Comparison of ENCODE assay signal across 8 mouse cellular contexts in the genomic region with DNA sequence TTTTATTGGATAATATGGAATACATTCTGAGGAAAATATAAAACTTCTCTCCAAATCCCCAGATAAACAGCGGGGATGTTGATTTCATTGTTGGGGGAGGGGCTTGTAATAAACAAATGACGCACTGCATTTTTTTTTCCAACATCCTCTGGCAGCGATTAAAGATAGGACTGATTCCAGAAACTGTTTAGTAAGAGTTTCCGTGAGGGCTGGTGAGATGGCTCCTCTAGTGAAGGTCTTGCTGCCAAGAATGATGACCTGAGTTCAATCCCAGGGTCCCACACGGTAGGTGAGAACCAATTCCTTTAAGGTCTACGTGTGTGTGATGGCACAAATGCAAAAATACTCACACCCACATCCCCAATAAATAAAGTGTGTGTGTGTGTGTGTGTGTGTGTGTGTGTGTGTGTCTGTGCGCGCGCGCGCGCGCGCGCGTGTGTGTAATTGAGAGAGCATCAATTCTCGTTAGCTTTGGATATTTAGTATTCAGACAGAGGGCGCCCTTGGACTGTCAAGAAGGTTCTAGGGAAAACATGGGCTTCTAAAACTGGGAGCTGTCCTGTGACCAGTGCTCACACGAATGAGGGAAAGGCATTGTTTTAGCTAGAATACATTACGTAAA. TPM values are rescaled to one million over a fixed set of nuclear protein-coding genes. Genes with fewer than 3 reads are reported as not detected.
A peak's percentile ranks its signal among the peaks of the same experiment; 100 is the strongest.
DNase-seq lines count a peak whose midpoint lies in the region; ATAC-seq and TF ChIP-seq lines count a peak whose summit lies in the region.

No protein-coding gene starts in this region.

- H3K4me1 ChIP-seq in thymus, adult 2 months (replicated peaks; ENCODE audit: control insufficient read depth, insufficient read depth, low read length), result no peaks in the 10 kb centered on the region
- no peaks in the 10 kb centered on the region for H3K4me1 ChIP-seq in hindbrain, embryonic 16.5 days (ENCODE audit: control insufficient read depth, insufficient read depth, low read depth, low read length)
- H3K4me1 ChIP-seq in stomach, embryonic 14.5 days (ENCODE audit: control insufficient read depth, insufficient read depth, low read length), result no peaks in the 10 kb centered on the region

- H3K4me3 ChIP-seq in thymus, adult 2 months (ENCODE audit: control insufficient read depth, insufficient read depth, low read length), result no peak overlapping the region
- peak overlapping the region; percentile 21 for H3K4me3 ChIP-seq in hindbrain, embryonic 16.5 days (ENCODE audit: low read length)
- peak overlapping the region; percentile 5; the same call in 1 of the 2 replicates for H3K4me3 ChIP-seq in stomach, embryonic 14.5 days (ENCODE audit: low read depth, low read length)

- no peaks in the 10 kb centered on the region for H3K27me3 ChIP-seq in thymus, adult 2 months (ENCODE audit: control insufficient read depth, insufficient read depth, low read length)
- no peaks in the 10 kb centered on the region for H3K27me3 ChIP-seq in hindbrain, embryonic 16.5 days (replicated peaks; ENCODE audit: control insufficient read depth, insufficient read depth, low read length)
- no peaks in the 10 kb centered on the region for H3K27me3 ChIP-seq in stomach, embryonic 14.5 days (ENCODE audit: control insufficient read depth, insufficient read depth, low read length)

- TF ChIP-seq CTCF in thymus, adult 2 months (IDR thresholded peaks at IDR 0.05; ENCODE audit: borderline replicate concordance, control insufficient read depth, extremely low read depth, insufficient read depth, low read length, poor library complexity), result no peak

- H3K9me3 ChIP-seq in hindbrain, embryonic 16.5 days (ENCODE audit: control insufficient read depth, low read length), result no peaks in the 10 kb centered on the region
- no peaks in the 10 kb centered on the region for H3K9me3 ChIP-seq in stomach, embryonic 14.5 days (ENCODE audit: control insufficient read depth, low read depth, low read length)

- H3K27ac ChIP-seq in thymus, adult 2 months (ENCODE audit: control insufficient read depth, insufficient read depth, low read length), result no peak overlapping the region
- no peak overlapping the region for H3K27ac ChIP-seq in hindbrain, embryonic 16.5 days (ENCODE audit: low read depth, low read length)
- H3K27ac ChIP-seq in stomach, embryonic 14.5 days (ENCODE audit: low read length), result no peak overlapping the region

- 46% methylated on average over 20 of the region's 20 CpGs for WGBS in thymus, adult 2 months
- WGBS in hindbrain, embryonic 16.5 days, result 36% methylated on average over 20 of the region's 20 CpGs
- WGBS in stomach, embryonic 14.5 days, result 36% methylated on average over 20 of the region's 20 CpGs

- TF ChIP-seq POLR2A in thymus, adult 2 months (IDR thresholded peaks at IDR 0.05; ENCODE audit: control insufficient read depth, extremely low read depth, insufficient read depth, low read length, poor library complexity), result no peak

- DNase-seq in thymus, adult 2 months, result peak; percentile 33
- no peak for DNase-seq in thymus, adult 18-20 months
- DNase-seq in cerebellum, adult 9-10 months, result peak; percentile 91
- DNase-seq in frontal cortex, postnatal 36 days (ENCODE audit: low spot score in 2 of 2), result peak; percentile 42 to 83
- DNase-seq in layer of hippocampus, postnatal 36 days, result peak; percentile 35 to 64
- DNase-seq in lung, postnatal 14 days, result peak; percentile 68

- H3K4me2 ChIP-seq in hindbrain, embryonic 16.5 days (ENCODE audit: low read length), result peak overlapping the region; percentile 43
- H3K4me2 ChIP-seq in stomach, embryonic 14.5 days (replicated peaks; ENCODE audit: low read depth, low read length), result peak overlapping the region; percentile 21; the same call in 1 of the 2 replicates

- no peaks in the 10 kb centered on the region for H3K36me3 ChIP-seq in thymus, adult 2 months (ENCODE audit: control insufficient read depth, insufficient read depth, low read length)
- H3K36me3 ChIP-seq in hindbrain, embryonic 16.5 days (ENCODE audit: control insufficient read depth, insufficient read depth, low read length), result no peaks in the 10 kb centered on the region
- H3K36me3 ChIP-seq in stomach, embryonic 14.5 days (ENCODE audit: control insufficient read depth, insufficient read depth, low read length), result no peaks in the 10 kb centered on the region

- peak; percentile 50; the same call in 1 of the 2 replicates for ATAC-seq in hindbrain, embryonic 16.5 days
- no peak for ATAC-seq in stomach, embryonic 14.5 days (ENCODE audit: insufficient number of reproducible peaks, insufficient read depth, low FRiP score, low read depth)

- H3K9ac ChIP-seq in hindbrain, embryonic 16.5 days (ENCODE audit: low read depth, low read length), result no peak overlapping the region
- no peak overlapping the region for H3K9ac ChIP-seq in stomach, embryonic 14.5 days (replicated peaks; ENCODE audit: low read depth, low read length)

RNA-seq across cellular contexts. Expression of a gene that starts 7.6 kb away (rescaled TPM):
- 5.8 and 7.5 TPM in 2 replicates for polyA plus RNA-seq in thymus, adult 2 months (2012; rRNA removed)
- 58.7 and 60.8 TPM in 2 replicates for polyA plus RNA-seq in hindbrain, embryonic 16.5 days (2015; fragmentation: Nextera tagmentation; extraction: Ambion mirVana)
- total RNA-seq in layer of hippocampus, postnatal 36 days (2021), result 10 to 100 TPM; 40.8 to 46.3 TPM
- polyA plus RNA-seq in stomach, embryonic 14.5 days (2014; fragmentation: Nextera tagmentation; extraction: Ambion mirVana), result 22.5 and 26.8 TPM in 2 replicates

RNA-seq across cellular contexts. Expression of a gene that starts 38.5 kb away (rescaled TPM):
- 9.6 and 11.6 TPM in 2 replicates for polyA plus RNA-seq in thymus, adult 2 months (2012; rRNA removed)
- 6.5 and 8.7 TPM in 2 replicates for polyA plus RNA-seq in hindbrain, embryonic 16.5 days (2015; fragmentation: Nextera tagmentation; extraction: Ambion mirVana)
- total RNA-seq in layer of hippocampus, postnatal 36 days (2021), result 10 to 100 TPM; 31.0 to 32.6 TPM
- 13.9 and 16.2 TPM in 2 replicates for polyA plus RNA-seq in stomach, embryonic 14.5 days (2014; fragmentation: Nextera tagmentation; extraction: Ambion mirVana)

Comparison
In these comparisons a context has a peak if more than half of its experiments do, and no peak if none do; other contexts are left out.
1. DNase-seq: peak in thymus, adult 2 months (single experiment), cerebellum, adult 9-10 months (single experiment), frontal cortex, postnatal 36 days (2 of 2), layer of hippocampus, postnatal 36 days (2 of 2) and lung, postnatal 14 days (single experiment); none in thymus, adult 18-20 months (0 of 2).